Mouse (Mus musculus) hindbrain, embryonic 12.5 days (tissue): ENCODE measurements around the gene Tenm2. TPM values are rescaled to one million over a fixed set of nuclear protein-coding genes. Genes with fewer than 3 reads are reported as not detected.
A peak's percentile ranks its signal among the peaks of the same experiment; 100 is the strongest.

Source experiments
- ATAC-seq: fragments of 200-750 bp; cut with Nextera tagmentation; 2 replicates; pipeline ENCODE4 v1.8.0; 2017; ENCODE audit warnings: moderate TSS enrichment; ENCODE audit not compliant: low FRiP score
- H3K27ac ChIP-seq: fragments of 300-500 bp; sonication (generic); 2 replicates; pipeline ENCODE4 v1.5.1; 2016; ENCODE audit warnings: mild to moderate bottlenecking
- H3K27me3 ChIP-seq: fragments of 300-500 bp; sonication (generic); 2 replicates; pipeline ENCODE4 v1.6.1; 2016; ENCODE audit warnings: mild to moderate bottlenecking
- H3K36me3 ChIP-seq: fragments of 300-500 bp; sonication (generic); 2 replicates; pipeline ENCODE4 v1.6.1; 2016; ENCODE audit warnings: mild to moderate bottlenecking
- H3K4me1 ChIP-seq: fragments of 300-500 bp; sonication (generic); 2 replicates; pipeline ENCODE4 v1.6.1; 2016
- H3K4me2 ChIP-seq: fragments of 300-500 bp; sonication (generic); replicated peaks from 2 replicates; pipeline ENCODE4 v1.6.1; 2016; ENCODE audit warnings: mild to moderate bottlenecking
- H3K4me3 ChIP-seq: fragments of 300-500 bp; sonication (generic); 2 replicates; pipeline ENCODE4 v1.5.1; 2016; ENCODE audit warnings: mild to moderate bottlenecking
- H3K9ac ChIP-seq: fragments of 300-500 bp; sonication (generic); 2 replicates; pipeline ENCODE4 v1.6.1; 2016; ENCODE audit warnings: mild to moderate bottlenecking, moderate library complexity
- H3K9me3 ChIP-seq: fragments of 300-500 bp; sonication (generic); replicated peaks from 2 replicates; pipeline ENCODE4 v1.6.1; 2016; ENCODE audit warnings: mild to moderate bottlenecking
- WGBS: fragments of 180-500 bp; shearing (Covaris S2); methylation state at CpG from one replicate; pipeline ENCODE4 v1.1.7; 2016; 5-methylcytosine and 5-hydroxymethylcytosine counted together
- polyA plus RNA-seq: library from polyadenylated mRNA; unstranded; fragments of >200 nt; fragmentation: Nextera tagmentation; extraction: Ambion mirVana; gene quantifications from 2 replicates; pipeline ENCODE4 v1.2.1, GENCODE M21; 2016

The Tenm2 gene
- polyA plus RNA-seq, 1 experiment from 2014 or later, result 16.6 TPM

DNA sequence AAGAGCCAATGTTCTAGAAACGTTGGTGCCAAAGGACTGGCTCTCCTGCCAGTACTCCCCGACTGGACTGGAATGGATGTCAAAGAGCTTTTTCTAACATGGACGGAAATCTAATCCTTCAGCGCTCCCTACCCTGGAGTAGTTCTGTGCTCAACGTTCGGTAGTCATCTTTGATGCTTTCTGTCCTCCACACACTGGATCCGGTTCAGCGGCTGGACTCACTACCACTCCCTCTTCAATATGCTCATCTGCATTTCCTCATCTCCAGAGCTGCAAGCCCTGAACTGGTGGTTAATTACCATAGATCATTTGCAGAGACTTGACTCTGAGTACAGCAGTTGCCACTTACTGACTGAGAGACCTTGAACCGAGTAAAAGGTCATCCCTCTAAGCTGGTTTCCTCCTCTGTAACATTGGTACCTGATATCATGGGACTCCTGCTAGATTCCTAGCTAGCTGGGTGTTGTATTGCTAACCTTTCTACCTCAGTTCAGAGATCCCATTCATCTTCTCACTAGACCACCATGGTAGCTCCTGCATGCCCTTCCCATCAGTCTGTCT lies 698.1 kb downstream of the Tenm2 start:
- Histone ChIP-seq H3K27me3 (no peaks in the 10 kb centered on the region), H3K9ac (no peak overlapping the region), H3K4me3 (no peak overlapping the region), H3K36me3 (no peaks in the 10 kb centered on the region), H3K4me1 (no peaks in the 10 kb centered on the region), H3K27ac (no peak overlapping the region), H3K4me2 (no peak overlapping the region), H3K9me3 (no peaks in the 10 kb centered on the region)
- no peak for ATAC-seq
- WGBS, result 86% methylated on average over 9 of the region's 9 CpGs

DNA sequence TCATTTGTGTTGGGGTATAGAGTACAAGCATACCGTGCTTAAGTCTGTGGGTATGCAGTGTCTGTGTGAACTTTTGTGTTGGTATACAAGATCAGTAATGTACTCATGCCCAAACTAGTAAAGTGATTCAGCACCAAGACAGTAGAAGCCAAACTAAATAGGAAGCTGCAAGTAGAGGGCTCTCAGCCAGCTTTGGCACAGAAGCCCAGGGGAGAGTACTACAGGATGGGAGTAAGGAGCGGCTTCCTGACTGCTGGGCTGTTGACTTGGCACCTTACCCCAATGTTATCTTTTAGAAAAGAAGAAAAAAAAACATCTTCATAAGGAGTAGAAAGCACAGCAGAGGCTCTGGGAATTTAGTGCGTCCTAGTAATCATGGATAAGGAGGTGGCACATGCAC lies 700.2 kb downstream of the Tenm2 start:
- 90% methylated on average over 3 of the region's 3 CpGs for WGBS
- no peak overlapping the region for H3K9ac ChIP-seq
- no peaks in the 10 kb centered on the region for H3K27me3 ChIP-seq
- no peaks in the 10 kb centered on the region for H3K36me3 ChIP-seq
- H3K4me3 ChIP-seq, result no peak overlapping the region
- no peaks in the 10 kb centered on the region for H3K9me3 ChIP-seq
- ATAC-seq, result no peak
- H3K4me2 ChIP-seq, result no peak overlapping the region
- H3K27ac ChIP-seq, result no peak overlapping the region
- no peaks in the 10 kb centered on the region for H3K4me1 ChIP-seq

DNA sequence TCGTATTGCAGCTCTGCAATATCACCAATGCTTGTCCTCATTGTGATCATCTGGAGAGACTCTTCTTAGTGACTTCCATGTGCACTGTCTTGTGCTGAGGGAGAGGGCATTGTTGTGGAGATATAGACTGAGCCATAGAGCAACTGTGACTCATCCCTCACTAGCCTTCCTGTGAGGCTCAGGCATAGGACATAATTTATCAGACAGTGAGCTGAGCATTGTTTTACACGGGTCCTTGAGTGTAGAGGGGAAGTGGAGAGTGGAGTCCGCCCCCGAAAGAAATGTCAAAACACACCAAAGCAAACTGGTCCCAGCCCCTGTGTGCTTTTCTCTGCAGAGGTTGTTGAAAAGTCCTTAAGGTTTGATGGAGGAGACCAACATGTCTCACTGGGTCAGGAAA lies 704.1 kb downstream of the Tenm2 start:
- H3K27ac ChIP-seq, result no peak overlapping the region
- H3K36me3 ChIP-seq, result no peaks in the 10 kb centered on the region
- H3K9me3 ChIP-seq, result no peaks in the 10 kb centered on the region
- no peaks in the 10 kb centered on the region for H3K4me1 ChIP-seq
- H3K27me3 ChIP-seq, result no peaks in the 10 kb centered on the region
- no peak overlapping the region for H3K9ac ChIP-seq
- no peak overlapping the region for H3K4me2 ChIP-seq
- 84% methylated on average over 4 of the region's 4 CpGs for WGBS
- H3K4me3 ChIP-seq, result no peak overlapping the region
- no peak for ATAC-seq

DNA sequence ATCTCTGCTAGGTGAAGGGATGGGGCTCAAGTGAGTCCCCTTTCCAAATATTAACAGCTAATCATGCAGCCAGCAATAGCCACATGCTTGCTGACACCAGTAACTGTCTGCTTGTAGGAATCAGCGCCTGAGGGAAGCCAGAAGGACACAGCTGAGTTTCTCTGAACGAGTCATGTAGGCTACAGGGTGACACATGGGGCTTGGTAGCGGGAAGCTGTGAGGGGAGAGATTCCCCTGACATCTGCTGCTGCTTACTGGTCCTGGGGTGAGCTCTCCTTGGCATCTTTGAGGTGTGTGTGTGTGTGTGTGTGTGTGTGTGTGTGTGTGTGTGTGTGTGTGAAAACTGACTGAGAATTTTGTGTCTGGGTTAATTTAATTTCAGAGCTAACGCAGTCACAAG lies 708.3 kb downstream of the Tenm2 start:
- WGBS, result 55% methylated on average over 4 of the region's 4 CpGs
- peak; percentile 56; the same call in 1 of the 2 replicates for ATAC-seq
- Histone ChIP-seq H3K27me3 (no peaks in the 10 kb centered on the region), H3K4me2 (no peak overlapping the region), H3K9ac (no peak overlapping the region), H3K9me3 (no peaks in the 10 kb centered on the region), H3K27ac (no peak overlapping the region), H3K36me3 (no peaks in the 10 kb centered on the region), H3K4me1 (no peaks in the 10 kb centered on the region), H3K4me3 (no peak overlapping the region)

DNA sequence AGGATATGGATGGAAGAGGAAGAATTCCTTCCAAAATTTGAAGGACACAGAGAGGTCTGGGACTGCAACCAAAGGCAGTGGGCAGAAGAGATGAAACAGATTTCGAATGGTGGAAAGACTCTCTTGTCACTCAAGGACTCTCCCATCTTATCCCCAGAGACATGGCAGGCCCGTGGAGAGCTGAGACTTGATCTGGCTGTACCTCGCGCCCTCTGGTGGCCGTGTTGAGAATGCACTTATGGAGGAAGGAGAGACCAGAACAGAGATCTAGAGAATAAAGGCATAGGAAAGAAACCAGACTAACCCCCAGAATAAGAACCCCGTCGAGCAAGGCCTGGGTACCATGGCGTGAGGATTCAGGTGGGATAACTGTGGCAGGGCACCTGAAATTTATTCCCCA lies 709.4 kb downstream of the Tenm2 start:
- H3K4me1 ChIP-seq, result no peaks in the 10 kb centered on the region
- H3K27ac ChIP-seq, result no peak overlapping the region
- H3K9me3 ChIP-seq, result no peaks in the 10 kb centered on the region
- no peaks in the 10 kb centered on the region for H3K36me3 ChIP-seq
- H3K27me3 ChIP-seq, result no peaks in the 10 kb centered on the region
- no peak for ATAC-seq
- WGBS, result 16% methylated on average over 8 of the region's 8 CpGs
- no peak overlapping the region for H3K9ac ChIP-seq
- H3K4me3 ChIP-seq, result no peak overlapping the region
- no peak overlapping the region for H3K4me2 ChIP-seq

DNA sequence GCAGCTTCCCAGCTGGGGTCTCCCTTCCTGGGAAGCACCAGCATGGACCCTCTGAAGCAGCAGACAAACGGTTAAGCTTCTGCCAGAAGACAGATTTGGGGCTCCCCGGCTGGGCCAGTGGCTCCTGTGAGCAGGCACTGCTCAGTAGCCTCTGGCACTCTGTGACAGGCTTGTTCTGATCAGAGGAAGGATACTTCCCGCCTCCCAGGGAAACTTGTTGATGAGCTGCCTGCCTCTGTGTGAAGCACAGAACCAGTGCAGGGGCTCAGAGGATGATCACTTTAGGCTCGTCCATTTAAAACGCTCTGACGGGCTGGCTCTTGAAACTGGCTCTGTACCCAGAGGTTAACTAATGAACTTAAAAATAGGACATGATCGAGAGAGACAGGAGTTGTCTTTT lies 723.3 kb downstream of the Tenm2 start:
- ATAC-seq, result no peak
- peaks cover 9% of the 10 kb centered on the region for H3K4me1 ChIP-seq
- H3K9ac ChIP-seq, result no peak overlapping the region
- 0 out of 2 replicates have a peak, but pooled peaks cover 3% of the 10 kb centered on the region for H3K36me3 ChIP-seq
- H3K4me3 ChIP-seq, result no peak overlapping the region
- no peaks in the 10 kb centered on the region; the same call in 1 of the 2 replicates for H3K9me3 ChIP-seq
- no peak overlapping the region for H3K4me2 ChIP-seq
- WGBS, result 49% methylated on average over 7 of the region's 7 CpGs
- H3K27ac ChIP-seq, result no peak overlapping the region
- no peaks in the 10 kb centered on the region for H3K27me3 ChIP-seq

DNA sequence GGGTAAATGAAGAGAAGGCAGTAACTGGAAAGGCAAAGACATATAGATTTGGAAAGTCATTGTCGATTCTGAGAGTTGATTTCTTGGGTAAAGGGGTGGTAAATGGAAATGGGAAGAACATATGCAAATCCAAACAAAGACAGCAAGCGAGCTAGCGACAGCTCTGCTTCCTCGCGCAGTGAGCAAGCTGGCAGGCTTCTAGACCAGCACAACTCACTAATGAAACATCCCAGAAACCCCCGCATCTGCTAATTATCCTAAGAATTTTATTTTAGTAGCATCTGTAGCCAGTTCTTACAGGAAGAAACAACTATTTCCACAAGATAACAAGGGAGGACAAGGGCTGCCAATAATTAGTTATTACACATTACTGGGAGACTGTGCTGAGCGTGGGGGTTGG lies 727.5 kb downstream of the Tenm2 start:
- no peak overlapping the region for H3K9ac ChIP-seq

DNA sequence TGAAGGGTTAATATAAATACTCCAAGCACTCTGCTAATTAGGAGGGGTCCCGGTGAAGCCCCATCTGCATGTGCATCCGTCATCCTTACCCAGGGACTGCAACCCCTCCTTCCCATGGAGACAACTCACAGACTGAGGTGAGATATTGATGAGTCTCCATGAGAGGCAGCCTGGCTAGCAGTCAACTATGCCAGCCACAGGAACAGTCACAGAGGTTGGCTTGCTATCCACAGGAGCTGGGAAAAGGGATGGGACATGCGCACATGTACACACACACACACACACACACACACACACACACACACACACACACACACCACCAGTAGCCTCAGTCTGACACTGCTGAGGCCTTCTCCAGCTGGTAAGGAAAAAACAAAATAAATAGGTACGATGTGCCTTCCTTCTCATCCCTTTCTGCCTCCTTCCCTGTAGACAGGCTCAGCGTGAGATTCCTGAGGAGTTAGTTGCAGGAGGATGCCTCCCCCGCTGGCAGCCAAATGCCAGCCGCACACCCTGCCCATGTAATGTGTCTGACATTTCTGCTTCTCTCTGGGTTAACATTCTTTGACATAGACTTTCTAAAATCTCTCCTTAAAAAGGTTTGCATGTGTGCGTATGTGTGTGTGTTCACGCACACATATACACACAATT lies 740.7 kb downstream of the Tenm2 start:
- no peak for ATAC-seq
- Histone ChIP-seq H3K4me1 (peaks cover 8% of the 10 kb centered on the region), H3K4me3 (no peak overlapping the region), H3K27ac (no peak overlapping the region), H3K9ac (no peak overlapping the region), H3K9me3 (no peaks in the 10 kb centered on the region), H3K4me2 (no peak overlapping the region), H3K27me3 (no peaks in the 10 kb centered on the region), H3K36me3 (no peaks in the 10 kb centered on the region)
- 67% methylated on average over 9 of the region's 9 CpGs for WGBS

More for the DNA sequence above, 727.5 kb downstream of the Tenm2 start:
- no peak for ATAC-seq
- Histone ChIP-seq H3K4me1 (peaks cover 4% of the 10 kb centered on the region; the same call in 1 of the 2 replicates), H3K4me2 (no peak overlapping the region), H3K27me3 (no peaks in the 10 kb centered on the region), H3K4me3 (no peak overlapping the region), H3K27ac (no peak overlapping the region), H3K9me3 (no peaks in the 10 kb centered on the region; the same call in 1 of the 2 replicates), H3K36me3 (0 out of 2 replicates have a peak, but pooled peaks cover 3% of the 10 kb centered on the region)
- WGBS, result 75% methylated on average over 7 of the region's 7 CpGs

DNA sequence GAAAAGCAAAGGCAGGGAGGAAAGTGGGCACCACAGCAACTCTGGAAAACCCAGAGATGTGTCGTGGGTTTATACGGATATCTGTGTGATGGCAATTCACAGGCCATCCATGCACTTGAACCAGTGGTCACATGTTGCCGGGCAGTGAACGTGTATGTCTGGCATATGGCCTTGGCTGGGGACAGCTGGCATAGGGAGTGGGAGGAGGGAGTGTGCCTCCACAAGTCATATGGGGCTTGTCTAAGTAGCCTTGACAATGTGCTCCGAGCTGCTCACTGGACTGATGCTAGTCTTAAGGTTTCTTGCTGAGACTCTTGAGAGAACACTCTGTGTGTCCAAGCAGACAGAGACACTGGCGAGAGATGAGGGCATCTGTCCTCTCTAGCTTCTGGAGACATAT lies 743.5 kb downstream of the Tenm2 start:
- H3K27ac ChIP-seq, result no peak overlapping the region
- H3K36me3 ChIP-seq, result no peaks in the 10 kb centered on the region
- 0 out of 2 replicates have a peak, but pooled peaks cover 4% of the 10 kb centered on the region for H3K4me1 ChIP-seq
- H3K4me2 ChIP-seq, result no peak overlapping the region
- no peaks in the 10 kb centered on the region for H3K27me3 ChIP-seq
- ATAC-seq, result no peak
- no peak overlapping the region for H3K4me3 ChIP-seq
- WGBS, result 79% methylated on average over 6 of the region's 6 CpGs
- no peaks in the 10 kb centered on the region for H3K9me3 ChIP-seq
- no peak overlapping the region for H3K9ac ChIP-seq

DNA sequence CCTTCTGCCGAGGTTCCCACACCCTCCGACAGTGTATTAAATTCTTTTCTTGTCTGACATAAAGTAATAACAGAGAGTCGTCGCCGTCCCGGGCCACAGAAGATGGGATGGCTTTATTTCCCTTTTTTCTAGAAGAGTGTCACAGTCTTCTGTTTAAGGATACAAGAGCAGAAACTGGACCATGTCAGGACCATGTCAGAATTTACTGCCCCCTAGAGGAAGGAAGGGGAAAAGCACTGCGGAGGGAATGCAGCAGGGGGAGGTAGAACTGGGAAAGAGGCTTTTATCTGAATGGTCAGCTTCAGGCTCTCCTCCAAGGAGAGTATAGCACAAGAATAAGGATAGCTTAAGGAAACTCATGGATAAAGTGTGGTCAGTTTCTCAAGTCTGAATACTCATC lies 745.7 kb downstream of the Tenm2 start:
- peaks cover 8% of the 10 kb centered on the region; the same call in 1 of the 2 replicates for H3K4me1 ChIP-seq
- no peaks in the 10 kb centered on the region for H3K36me3 ChIP-seq
- H3K27me3 ChIP-seq, result no peaks in the 10 kb centered on the region
- no peak overlapping the region for H3K9ac ChIP-seq
- H3K9me3 ChIP-seq, result no peaks in the 10 kb centered on the region
- no peak overlapping the region for H3K4me3 ChIP-seq
- H3K4me2 ChIP-seq, result no peak overlapping the region
- ATAC-seq, result no peak
- no peak overlapping the region for H3K27ac ChIP-seq
- WGBS, result 63% methylated on average over 7 of the region's 7 CpGs

DNA sequence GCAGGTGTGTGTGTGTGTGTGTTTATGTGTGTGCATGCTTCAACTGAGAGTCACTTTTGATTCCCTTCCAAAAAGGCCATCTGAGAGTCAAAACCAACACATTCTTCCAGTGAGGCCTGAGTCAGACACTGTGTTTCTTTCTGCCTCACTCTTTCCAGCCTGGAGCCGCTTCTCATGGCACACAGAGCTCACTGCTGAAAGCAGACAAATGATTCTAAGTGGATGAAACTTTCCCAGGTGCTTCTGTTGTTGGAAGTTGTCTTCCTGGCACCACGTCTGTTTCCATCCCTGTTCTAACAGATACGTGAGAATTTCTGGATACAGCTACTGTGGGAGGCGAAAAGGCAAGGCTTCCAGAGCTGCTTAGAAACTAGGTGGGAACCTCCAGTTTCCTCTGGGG lies 747.1 kb downstream of the Tenm2 start:
- Histone ChIP-seq H3K9ac (no peak overlapping the region), H3K9me3 (no peaks in the 10 kb centered on the region), H3K4me1 (peaks cover 22% of the 10 kb centered on the region), H3K27ac (no peak overlapping the region), H3K27me3 (no peaks in the 10 kb centered on the region), H3K36me3 (no peaks in the 10 kb centered on the region), H3K4me2 (no peak overlapping the region), H3K4me3 (no peak overlapping the region)
- ATAC-seq, result no peak
- WGBS, result 88% methylated on average over 4 of the region's 4 CpGs

DNA sequence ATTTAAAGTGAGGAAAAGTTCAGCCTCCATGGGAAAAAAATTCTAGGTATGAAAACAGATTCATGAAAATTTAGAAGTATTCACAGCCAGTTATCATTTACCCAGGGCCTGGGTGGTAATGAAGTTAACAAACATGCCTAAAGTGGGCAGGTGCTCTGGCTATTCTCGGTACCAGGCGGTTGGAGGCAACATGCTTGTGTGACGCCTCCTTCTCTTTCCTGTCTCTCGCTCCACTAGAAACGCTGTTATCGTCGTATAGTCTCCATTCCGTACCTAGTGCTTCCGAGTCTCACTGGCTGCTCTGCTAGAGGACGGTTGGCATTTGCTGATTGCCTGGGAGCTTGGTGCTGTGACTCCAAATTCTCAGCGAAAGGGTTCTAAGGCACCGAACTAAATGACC lies 749.7 kb downstream of the Tenm2 start:
- peaks cover 34% of the 10 kb centered on the region for H3K4me1 ChIP-seq
- no peaks in the 10 kb centered on the region for H3K27me3 ChIP-seq
- 72% methylated on average over 12 of the region's 12 CpGs for WGBS
- no peak overlapping the region for H3K4me2 ChIP-seq
- no peaks in the 10 kb centered on the region for H3K36me3 ChIP-seq
- no peaks in the 10 kb centered on the region for H3K9me3 ChIP-seq
- no peak overlapping the region for H3K9ac ChIP-seq
- H3K27ac ChIP-seq, result no peak overlapping the region
- no peak overlapping the region for H3K4me3 ChIP-seq
- ATAC-seq, result no peak

DNA sequence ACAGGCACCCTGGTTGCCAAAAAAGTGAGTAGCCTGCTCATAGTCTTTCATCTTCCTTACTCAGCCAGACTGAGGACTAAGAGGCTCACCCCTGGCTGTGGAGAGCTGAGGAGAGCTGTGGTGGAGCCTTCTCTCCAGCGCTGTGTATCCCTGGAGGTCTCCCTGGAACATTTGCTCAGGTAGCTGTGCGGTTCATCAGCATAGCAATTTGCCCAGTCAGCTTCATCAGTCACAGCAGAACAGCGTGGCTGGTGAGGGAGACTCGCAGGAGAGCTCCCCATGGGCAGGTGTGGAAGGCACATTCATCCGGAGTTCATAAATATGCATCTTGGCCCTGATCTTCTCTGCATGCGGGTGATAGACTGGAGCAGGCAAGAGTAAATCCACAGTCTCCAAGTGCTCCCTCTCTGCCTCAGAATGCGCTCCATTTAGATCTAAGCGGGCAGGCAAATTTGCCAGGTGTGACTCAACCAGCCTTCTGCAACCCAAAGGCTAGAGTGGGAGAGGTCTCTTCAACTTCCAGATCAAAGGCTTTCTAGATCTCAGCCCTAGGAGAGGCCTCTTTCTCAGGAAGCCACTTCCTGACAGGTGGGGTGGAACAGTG lies 751.2 kb downstream of the Tenm2 start:
- 46% methylated on average over 8 of the region's 8 CpGs for WGBS
- Histone ChIP-seq H3K4me1 (peaks cover 40% of the 10 kb centered on the region), H3K27me3 (no peaks in the 10 kb centered on the region), H3K36me3 (no peaks in the 10 kb centered on the region), H3K9me3 (no peaks in the 10 kb centered on the region), H3K4me3 (no peak overlapping the region), H3K4me2 (no peak overlapping the region), H3K27ac (peak overlapping the region; percentile 57; the same call in 1 of the 2 replicates), H3K9ac (no peak overlapping the region)
- ATAC-seq, result 0 out of 2 replicates have a peak, but pooled peaks have one; percentile 16
